Mouse (Mus musculus) adipocyte (in vitro differentiated cells): ENCODE measurements around the gene Mrln.

Source experiments
- DNase-seq: peaks from one replicate; pipeline ENCODE4 v3.0.0-alpha.2; 2016; ENCODE audit warnings: low spot score

Mrln gene

DNA sequence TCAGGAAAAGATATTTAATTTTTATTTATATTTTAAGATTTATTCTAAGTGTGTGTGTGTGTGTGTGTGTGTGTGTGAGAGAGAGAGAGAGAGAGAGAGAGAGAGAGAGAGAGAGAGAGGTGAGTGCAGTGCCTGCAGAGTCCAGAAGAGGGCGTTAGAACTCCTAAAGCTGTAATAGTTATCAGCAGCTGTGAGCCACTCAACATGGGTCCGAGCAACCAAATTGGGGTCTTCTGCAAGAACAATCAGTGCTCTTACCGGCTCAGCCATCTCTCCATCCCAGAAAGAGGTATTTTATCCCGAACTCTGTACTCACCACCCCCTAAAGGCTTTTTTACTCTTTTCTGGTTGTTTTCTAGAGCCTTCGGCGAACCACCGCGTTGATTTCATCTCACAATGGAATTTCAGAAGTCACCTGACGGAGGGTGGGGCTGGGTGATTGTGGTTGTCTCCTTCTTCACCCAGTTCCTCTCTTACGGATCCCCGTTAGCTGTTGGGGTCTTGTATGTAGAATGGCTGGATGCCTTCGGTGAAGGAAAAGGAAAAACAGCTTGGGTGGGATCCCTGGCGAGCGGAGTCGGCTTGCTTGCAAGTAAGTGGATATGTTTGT, 51.2 kb downstream of the Mrln start:
- DNase-seq = no peak

DNA sequence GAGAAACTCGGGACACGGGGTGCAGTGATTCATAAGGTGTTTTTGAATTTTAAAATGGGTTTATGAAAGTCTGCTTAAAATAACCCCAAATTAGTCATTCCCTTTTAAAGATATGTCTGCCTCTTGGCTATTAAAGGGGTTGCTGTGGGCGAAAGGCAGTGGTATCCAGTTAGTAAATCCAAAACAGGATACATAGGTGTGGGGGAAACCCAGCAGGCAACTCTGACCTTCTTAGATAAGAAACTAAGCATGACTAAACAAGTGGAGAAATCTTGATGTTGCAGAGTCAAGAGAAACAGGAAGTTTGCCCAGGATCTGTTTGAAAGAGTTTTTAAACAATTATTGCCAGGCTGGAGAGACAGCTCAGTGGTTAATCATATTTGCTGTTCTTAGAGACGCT, 52.6 kb downstream of the Mrln start:
- DNase-seq = no peak

GRCm38 (mm10) chr10:70260904-70261303, 56.4 kb downstream of the Mrln start:
- DNase-seq = no peak

GRCm38 (mm10) chr10:70262051-70262450, 57.6 kb downstream of the Mrln start:
- no peak for DNase-seq

DNA sequence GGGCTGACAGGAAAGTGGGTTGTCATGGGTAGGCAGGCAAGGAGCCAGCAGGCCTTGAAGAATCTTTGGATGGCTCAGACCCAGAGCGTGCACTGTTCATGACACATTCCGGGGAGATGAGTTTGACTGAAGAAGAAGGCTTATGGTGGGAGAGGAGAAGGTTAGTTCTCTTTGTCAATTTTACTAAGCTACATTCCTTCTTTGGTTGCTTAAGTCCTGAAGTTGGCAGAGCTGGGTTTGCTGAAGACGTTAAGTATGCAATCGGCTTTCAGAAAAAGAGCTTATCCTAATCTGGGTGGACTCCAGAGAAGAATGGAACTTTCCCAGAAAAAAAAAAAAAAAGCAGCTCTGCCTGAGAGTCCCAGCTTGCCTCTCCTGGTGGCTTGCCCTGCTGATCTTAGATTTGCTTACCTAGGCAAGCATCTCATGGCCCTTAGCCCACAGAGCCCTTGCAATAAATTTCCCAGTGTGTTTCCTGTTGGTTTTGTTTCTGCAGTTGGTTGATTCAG, 59.3 kb downstream of the Mrln start:
- peak; percentile 80 for DNase-seq

DNA sequence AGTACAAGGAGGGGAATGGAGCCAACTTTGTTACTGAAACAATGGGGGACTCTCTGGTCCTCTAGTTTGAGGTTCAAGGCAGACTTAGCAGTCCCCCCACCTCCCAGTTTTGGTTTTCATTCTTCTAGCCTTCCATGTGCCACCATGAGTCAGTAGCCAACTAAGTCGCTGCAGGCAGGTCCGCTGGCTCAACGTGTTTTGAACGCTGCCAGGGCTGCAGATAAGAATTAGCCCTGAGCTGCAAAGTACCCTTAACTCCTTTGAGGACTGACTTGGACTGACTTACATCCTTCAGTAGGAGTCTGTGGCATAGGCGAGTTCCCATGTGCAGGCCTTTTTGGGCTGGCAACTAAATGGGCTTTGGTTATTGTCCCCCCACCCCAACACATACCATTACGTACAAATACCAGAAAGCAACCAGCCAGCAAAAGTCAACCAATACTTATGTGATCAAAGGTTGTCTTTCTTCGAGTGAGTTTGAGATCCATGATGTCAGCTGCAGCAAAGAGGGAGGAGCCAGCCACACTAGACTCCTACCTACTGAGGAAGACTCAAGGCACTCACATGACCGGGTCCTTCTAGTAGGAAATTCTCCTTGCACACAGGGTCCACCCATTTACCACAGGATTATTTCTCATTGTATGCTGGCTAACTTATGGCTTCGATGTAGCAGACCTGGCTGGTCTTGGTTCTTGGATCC, 60.0 kb downstream of the Mrln start:
- no peak for DNase-seq

- peak; percentile 54 for DNase-seq
Measured at GRCm38 (mm10) chr10:70266501-70266900, 62.0 kb downstream of the Mrln start.

- peak; percentile 30 for DNase-seq
Measured at GRCm38 (mm10) chr10:70268581-70269446, 64.3 kb downstream of the Mrln start.
